Mouse (Mus musculus): ENCODE data around the gene Ltbp4.

The Ltbp4 gene

DNA sequence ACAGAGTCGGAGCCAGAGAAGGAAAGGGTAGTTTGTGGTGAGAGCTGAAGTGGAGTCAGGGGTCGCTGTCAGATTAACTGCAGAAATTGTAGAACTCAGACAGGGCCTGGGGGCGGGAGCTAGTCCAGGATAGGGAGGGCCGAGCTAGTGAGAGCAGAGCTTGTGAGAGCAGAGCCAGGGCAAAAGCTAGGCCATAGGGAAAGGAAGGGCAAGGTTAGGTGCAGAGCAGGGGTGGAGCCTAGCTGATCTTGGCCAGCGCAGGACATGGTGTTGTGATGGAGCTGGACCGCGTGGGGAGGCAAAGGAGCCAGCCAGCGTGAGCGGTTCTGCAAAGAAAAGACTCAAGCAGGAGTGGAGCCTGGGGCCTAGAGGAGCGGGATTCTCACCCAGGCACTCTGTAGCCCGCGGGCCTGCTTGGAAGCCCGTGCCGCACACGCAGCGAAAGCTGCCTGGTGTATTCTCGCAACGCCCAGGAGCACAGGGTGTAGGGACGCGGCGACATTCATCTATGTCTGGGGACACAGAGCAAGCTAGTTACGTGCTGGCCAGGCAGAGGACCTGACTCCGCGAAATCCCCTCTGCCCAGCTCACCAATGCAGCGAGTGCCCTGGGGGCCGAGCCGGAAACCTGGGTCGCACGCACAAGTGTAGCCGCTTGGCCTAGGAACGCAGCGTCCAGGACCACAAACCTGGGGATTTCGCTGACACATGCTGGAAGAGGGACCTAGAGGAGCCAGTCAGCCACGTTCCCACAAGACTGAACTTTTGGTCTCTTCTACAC, 11.2 kb downstream of the Ltbp4 start:
- no peaks in the 10 kb centered on the region for H3K36me3 ChIP-seq (ENCODE audit: control insufficient read depth, insufficient read depth, low read length, poor library complexity, severe bottlenecking)
- DNase-seq (ENCODE audit: low read depth, low spot score) = no peak
- no peaks in the 10 kb centered on the region for H3K27me3 ChIP-seq (ENCODE audit: control insufficient read depth, insufficient read depth, low read length, poor library complexity, severe bottlenecking)

DNA sequence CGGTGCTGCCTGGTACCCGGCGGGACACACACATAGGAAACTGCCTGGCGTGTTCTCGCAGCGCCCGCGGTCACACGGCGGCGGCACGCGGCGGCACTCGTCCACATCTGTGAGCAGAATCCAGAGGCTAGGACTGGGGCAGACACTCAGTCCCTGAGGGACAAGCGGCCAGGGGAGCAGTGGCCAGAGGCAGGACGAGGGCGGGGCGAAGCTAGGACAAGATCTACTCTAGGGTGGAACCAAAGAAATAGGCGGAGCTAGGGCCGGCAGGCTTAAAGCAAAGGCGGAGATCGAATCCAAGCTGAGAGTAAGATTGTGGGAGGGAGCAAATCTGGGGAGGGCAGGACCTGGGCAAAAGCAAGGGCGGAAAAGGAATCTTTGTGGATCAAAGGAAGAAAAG, 11.8 kb downstream of the Ltbp4 start:
- Histone ChIP-seq H3K36me3 (ENCODE audit: control insufficient read depth, insufficient read depth, low read length, poor library complexity, severe bottlenecking) (no peaks in the 10 kb centered on the region), H3K27me3 (ENCODE audit: control insufficient read depth, insufficient read depth, low read length, poor library complexity, severe bottlenecking) (no peaks in the 10 kb centered on the region; the same call in 1 of the 2 replicates)
- DNase-seq (ENCODE audit: low read depth, low spot score) = peak; percentile 13

DNA sequence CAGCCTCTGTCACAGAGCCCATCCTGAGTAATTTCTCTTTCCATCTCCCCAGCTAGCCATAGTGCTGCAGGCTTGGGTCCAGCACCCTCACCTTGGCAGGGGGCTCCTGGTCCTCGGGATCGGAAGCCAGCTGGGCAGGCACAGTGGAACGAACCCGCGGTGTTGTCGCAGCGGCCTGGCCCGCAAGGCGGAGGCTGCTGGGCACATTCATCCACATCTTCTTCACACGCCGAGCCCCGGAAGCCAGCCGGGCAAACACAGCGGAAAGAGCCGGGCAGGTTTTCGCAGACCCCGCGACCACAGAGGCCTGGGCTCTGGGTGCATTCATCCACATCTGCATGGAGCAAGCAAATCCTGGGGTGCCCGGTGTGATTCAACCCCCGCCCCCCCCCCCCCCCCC, 12.6 kb downstream of the Ltbp4 start:
- H3K27me3 ChIP-seq (ENCODE audit: control insufficient read depth, insufficient read depth, low read length, poor library complexity, severe bottlenecking) = no peaks in the 10 kb centered on the region; the same call in 1 of the 2 replicates
- DNase-seq (ENCODE audit: low read depth, low spot score) = no peak

DNA sequence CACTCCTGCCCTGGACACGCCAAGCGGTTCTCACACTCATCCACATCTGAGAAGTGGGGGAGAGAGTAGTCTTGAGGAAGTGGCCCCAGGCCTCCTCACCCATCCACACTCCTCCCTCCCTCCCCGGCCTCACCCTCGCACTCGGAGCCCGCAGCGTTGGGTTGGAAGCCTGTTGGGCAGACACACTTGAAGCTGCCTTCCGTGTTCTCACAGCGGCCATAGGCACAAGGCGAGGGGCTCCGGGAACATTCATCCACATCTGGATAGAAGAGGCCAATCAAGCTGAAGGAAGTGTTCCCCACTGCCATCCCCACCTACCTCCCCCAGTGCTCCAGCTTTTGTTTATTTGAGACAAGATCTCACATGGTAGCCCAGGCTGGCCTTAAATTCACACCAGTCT, 13.3 kb downstream of the Ltbp4 start:
- H3K36me3 ChIP-seq (ENCODE audit: control insufficient read depth, insufficient read depth, low read length, poor library complexity, severe bottlenecking) = no peaks in the 10 kb centered on the region
- no peak for DNase-seq (ENCODE audit: low read depth, low spot score)
- no peaks in the 10 kb centered on the region; the same call in 1 of the 2 replicates for H3K27me3 ChIP-seq (ENCODE audit: control insufficient read depth, insufficient read depth, low read length, poor library complexity, severe bottlenecking)

More for the DNA sequence above, 12.6 kb downstream of the Ltbp4 start:
- no peaks in the 10 kb centered on the region for H3K36me3 ChIP-seq (ENCODE audit: control insufficient read depth, insufficient read depth, low read length, poor library complexity, severe bottlenecking)

DNA sequence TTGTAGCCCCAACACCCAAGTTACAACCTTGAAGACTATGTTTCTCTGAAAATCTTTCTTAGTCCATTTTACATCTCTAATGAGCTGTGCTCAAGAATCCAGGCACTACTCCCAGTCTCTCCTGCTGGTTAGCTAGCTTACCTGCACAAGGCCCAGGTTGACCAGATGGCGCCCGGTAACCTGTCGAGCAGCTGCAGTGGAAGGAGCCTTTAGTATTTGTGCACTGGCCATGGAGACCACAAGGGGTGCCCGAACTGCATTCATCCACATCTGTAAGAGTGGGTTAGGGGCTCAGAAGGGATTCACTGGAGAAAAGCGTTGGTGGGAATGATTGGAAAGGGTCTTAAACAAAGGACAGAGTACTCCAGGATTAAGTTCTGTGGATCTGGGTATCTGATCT, 14.5 kb downstream of the Ltbp4 start:
- no peaks in the 10 kb centered on the region for H3K36me3 ChIP-seq (ENCODE audit: control insufficient read depth, insufficient read depth, low read length, poor library complexity, severe bottlenecking)
- H3K27me3 ChIP-seq (ENCODE audit: control insufficient read depth, insufficient read depth, low read length, poor library complexity, severe bottlenecking) = no peaks in the 10 kb centered on the region; the same call in 1 of the 2 replicates
- DNase-seq (ENCODE audit: low read depth, low spot score) = no peak

DNA sequence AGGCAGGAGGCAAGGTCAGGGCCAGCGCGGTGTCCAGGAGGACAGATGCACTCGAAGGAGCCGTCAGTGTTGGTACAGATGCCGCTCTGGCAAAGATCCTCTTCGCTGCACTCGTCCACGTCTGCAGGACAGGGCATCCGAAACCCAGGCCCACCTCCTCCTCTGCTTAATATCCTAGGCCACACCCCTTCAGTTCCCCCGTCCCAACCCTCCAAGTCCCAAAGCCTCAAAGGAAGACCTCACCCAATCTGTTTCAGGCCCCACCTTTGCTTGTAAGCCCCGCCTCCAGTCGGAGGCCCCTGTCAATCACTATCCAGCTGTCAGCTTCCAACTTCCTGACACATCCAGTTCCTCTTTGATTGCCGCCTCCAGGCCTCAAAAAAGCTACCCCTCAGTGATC, 15.2 kb downstream of the Ltbp4 start:
- no peaks in the 10 kb centered on the region for H3K36me3 ChIP-seq (ENCODE audit: control insufficient read depth, insufficient read depth, low read length, poor library complexity, severe bottlenecking)
- DNase-seq (ENCODE audit: low read depth, low spot score) = no peak
- no peaks in the 10 kb centered on the region; the same call in 1 of the 2 replicates for H3K27me3 ChIP-seq (ENCODE audit: control insufficient read depth, insufficient read depth, low read length, poor library complexity, severe bottlenecking)

DNA sequence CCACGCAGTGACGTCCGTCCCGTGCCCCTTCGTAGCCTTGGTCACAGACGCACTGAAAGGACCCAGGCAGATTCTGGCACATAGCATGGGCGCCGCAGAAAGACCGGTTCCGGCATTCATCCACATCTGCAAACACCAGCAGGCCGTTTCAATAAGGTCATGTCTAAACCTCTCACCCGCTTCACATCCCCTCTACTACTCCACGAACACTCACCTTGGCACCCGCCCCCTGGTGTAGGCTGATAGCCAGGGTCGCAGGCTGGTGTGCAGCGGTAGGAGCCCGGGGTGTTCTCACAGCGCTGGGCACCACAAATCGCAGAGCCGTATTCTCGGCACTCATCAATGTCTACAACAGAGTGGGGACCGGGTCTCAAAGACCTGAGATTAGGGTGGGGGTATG, 18.1 kb downstream of the Ltbp4 start:
- H3K36me3 ChIP-seq (ENCODE audit: control insufficient read depth, insufficient read depth, low read length, poor library complexity, severe bottlenecking) = no peaks in the 10 kb centered on the region
- DNase-seq (ENCODE audit: low read depth, low spot score) = no peak
- no peaks in the 10 kb centered on the region; the same call in 1 of the 2 replicates for H3K27me3 ChIP-seq (ENCODE audit: control insufficient read depth, insufficient read depth, low read length, poor library complexity, severe bottlenecking)

DNA sequence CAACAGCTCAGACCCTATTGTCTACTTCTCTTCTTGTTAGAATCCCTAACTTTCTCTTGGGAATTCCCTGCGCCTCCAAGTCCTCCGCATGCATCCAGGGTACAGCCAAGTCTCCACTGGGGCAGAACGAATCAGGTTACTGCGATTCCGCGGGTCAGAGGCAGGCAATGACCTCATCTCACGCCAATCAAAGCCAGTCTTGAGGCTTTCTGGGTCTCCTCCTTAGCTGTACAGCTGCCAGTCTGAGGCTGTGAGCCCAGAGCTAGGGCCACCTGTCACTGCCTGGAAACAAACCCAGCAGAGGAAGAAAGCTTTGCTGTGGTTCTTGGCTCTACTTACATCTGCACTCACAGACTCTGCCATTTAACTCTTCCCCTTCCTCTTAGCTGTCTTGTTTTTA, 21.5 kb downstream of the Ltbp4 start:
- DNase-seq (ENCODE audit: low read depth, low spot score) = no peak
- Histone ChIP-seq H3K27me3 (ENCODE audit: control insufficient read depth, insufficient read depth, low read length, poor library complexity, severe bottlenecking) (no peaks in the 10 kb centered on the region; the same call in 1 of the 2 replicates), H3K36me3 (ENCODE audit: control insufficient read depth, insufficient read depth, low read length, poor library complexity, severe bottlenecking) (no peaks in the 10 kb centered on the region)

DNA sequence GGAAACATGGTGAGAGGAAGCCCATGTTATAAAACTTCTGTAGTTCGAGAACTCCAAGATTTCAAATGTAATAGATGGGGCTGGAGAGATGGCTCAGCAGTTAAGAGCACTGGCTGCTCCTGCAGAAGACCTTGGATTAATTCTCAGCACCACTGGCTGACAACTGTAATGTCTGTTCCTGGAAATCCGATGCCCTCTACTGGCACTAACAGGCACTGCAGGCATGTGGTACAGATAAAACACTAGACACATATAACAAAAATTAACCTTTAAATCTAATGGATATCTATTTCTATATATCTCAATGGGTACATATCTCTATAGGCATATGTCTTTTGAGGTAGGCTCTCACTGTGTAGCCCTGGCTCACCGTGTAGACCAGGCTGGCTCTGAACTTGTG, 23.1 kb downstream of the Ltbp4 start:
- DNase-seq (ENCODE audit: low read depth, low spot score) = peak; percentile 10
- no peaks in the 10 kb centered on the region for H3K27me3 ChIP-seq (ENCODE audit: control insufficient read depth, insufficient read depth, low read length, poor library complexity, severe bottlenecking)
- no peaks in the 10 kb centered on the region for H3K36me3 ChIP-seq (ENCODE audit: control insufficient read depth, insufficient read depth, low read length, poor library complexity, severe bottlenecking)

DNA sequence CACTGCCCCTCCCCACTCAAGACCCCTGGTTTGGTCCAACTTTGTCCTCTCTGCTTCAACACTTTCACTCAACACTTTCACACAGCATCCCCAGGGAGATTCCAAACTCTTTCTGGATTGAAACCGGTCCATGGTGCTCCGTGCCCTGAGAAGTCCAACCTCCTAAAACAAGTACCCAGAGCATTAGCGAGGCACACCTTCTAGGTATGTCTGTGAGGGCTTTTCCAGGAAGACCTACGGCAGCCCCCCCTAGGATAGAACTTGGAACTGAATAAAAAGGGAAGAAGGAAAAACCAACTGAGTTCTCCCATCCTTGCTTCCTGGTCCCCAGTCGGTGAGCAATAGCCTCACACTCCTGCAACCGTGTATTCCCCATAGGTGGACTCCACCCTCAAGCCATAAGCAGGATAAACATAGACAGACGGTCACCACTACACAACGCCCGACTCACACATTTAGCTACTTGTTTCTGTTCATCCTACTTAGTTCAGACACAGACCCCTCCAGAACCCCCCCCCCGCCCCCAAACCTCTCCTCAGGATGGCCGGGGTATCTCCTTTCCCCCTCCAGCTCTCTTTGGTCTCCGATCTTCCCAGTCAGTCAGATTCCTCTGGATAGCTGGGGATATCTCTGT, 25.7 kb downstream of the Ltbp4 start:
- Histone ChIP-seq H3K27me3 (ENCODE audit: control insufficient read depth, insufficient read depth, low read length, poor library complexity, severe bottlenecking) (no peaks in the 10 kb centered on the region), H3K36me3 (ENCODE audit: control insufficient read depth, insufficient read depth, low read length, poor library complexity, severe bottlenecking) (no peaks in the 10 kb centered on the region)
- no peak for DNase-seq (ENCODE audit: low read depth, low spot score)

DNA sequence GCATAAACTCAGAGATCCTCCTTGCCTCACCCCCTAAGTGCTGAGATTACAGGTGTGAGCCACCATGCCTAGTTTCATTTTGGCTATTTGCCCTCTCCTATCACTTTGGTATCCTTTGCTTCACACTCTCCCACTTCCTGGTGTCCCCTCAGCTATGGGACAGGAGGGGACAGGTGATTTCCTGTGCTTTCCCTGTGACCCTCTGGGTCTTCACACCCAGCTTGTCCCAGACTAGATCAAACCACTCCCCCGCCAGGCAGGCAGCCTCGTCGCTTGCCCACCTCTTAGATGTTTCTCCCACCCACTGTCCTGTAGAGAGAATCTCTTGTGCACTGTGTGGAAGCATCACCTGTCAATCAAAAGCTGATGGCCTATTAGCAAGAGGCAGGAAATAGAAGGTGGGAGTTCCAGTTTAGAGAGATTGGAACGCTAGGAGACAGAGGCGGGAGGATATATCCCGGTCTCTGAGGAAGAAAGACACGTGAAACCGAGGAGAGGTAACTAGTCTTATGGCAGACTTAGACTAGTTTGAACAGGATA, 26.4 kb downstream of the Ltbp4 start:
- H3K27me3 ChIP-seq (ENCODE audit: control insufficient read depth, insufficient read depth, low read length, poor library complexity, severe bottlenecking) = no peaks in the 10 kb centered on the region
- no peaks in the 10 kb centered on the region for H3K36me3 ChIP-seq (ENCODE audit: control insufficient read depth, insufficient read depth, low read length, poor library complexity, severe bottlenecking)
- DNase-seq (ENCODE audit: low read depth, low spot score) = no peak

DNA sequence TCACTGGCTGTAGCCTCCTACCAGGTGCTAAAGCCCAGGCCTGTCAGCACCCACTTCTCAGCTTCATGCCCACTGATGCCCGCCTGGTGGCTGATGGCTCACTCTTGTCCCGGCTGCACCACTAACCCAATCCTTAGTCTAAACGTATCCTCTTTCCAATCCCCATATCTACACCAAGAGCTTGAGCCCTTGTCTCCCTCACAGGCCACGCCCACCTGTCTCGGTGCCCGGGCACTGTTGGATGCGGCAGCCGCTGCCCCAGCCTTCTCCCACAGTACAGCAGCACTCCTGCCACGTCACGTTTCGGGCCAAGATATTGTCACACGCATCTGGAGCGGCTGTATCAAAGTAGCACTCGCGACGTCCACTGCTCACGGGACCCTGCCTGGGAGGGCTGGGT, 27.2 kb downstream of the Ltbp4 start:
- no peak for DNase-seq (ENCODE audit: low read depth, low spot score)
- H3K36me3 ChIP-seq (ENCODE audit: control insufficient read depth, insufficient read depth, low read length, poor library complexity, severe bottlenecking) = no peaks in the 10 kb centered on the region
- H3K27me3 ChIP-seq (ENCODE audit: control insufficient read depth, insufficient read depth, low read length, poor library complexity, severe bottlenecking) = no peaks in the 10 kb centered on the region

DNA sequence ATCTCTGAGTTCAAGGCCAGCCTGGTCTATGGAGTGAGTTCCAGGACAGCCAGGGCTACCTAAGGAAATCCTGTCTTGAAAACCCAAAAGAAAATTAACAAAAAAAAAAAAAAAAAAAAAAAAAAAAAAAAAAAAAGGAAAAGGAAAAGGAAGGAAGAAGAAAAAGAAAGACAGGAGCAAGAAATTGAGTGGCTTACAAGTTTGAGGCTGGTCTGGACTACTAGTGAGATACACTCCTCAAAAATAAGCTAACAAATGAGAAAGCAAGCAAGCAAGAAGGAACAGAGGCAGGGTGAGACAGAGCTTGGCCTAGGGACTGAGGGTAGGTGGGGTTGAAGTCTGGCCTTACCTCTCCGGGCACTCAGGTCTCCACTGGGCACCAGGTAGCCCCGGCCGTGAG, 27.7 kb downstream of the Ltbp4 start:
- no peak for DNase-seq (ENCODE audit: low read depth, low spot score)
- no peaks in the 10 kb centered on the region for H3K36me3 ChIP-seq (ENCODE audit: control insufficient read depth, insufficient read depth, low read length, poor library complexity, severe bottlenecking)
- no peaks in the 10 kb centered on the region for H3K27me3 ChIP-seq (ENCODE audit: control insufficient read depth, insufficient read depth, low read length, poor library complexity, severe bottlenecking)

DNA sequence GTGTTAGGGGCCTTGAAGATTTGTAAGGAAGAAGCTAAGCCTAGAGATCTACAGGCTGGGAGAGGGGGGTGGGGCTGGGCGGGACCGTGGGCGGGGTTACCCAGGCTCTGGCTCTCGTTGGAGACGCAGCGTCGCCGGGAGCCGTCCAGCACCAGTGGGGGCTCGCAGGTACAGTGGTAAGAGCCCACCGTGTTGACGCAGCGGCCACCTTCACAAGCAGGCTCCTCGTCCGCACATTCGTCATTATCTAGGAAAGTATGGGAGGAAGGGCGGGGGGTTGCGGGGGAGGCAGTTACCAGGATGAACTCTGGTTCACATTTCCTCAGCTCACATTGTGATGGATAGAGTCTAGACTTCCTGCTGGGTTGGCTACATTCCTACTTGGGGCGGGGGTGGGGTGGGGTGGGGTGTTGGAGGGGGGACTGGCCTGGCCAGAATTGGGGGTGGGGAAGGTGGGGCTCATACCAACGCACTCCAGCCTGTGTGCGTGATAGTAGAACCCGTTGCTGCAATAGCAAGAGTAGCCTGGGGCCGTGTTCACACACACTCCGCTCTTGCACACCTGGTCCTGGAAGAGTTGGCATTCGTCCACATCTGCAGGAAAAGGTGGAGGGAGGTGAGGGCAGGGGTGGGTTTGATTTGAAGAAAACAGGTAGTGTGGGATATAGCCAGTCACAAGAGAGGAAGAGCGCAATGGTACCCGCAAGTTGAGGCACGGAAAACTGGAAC, 28.5 kb downstream of the Ltbp4 start:
- DNase-seq (ENCODE audit: low read depth, low spot score) = no peak
- Histone ChIP-seq H3K27me3 (ENCODE audit: control insufficient read depth, insufficient read depth, low read length, poor library complexity, severe bottlenecking) (no peaks in the 10 kb centered on the region), H3K36me3 (ENCODE audit: control insufficient read depth, insufficient read depth, low read length, poor library complexity, severe bottlenecking) (no peaks in the 10 kb centered on the region)

DNA sequence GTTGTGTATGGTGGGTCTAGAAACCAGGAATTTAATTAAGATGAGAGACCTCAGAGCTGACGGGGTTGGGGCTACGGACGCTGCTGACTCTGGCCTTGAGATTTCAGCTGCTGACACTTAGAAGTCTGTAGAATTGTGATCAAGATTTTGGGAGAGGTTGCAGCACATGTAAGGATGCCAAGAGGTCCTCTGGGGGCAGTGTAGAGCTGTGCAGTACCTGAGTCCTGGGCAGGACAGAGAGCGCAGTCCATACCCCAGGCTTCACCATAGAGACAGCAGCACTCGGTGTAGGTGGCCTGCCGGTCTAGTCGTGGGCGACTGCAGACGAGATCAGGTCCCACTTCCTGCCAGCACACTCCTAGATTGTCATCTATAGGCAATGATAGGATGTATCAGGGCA, 29.9 kb downstream of the Ltbp4 start:
- no peaks in the 10 kb centered on the region for H3K36me3 ChIP-seq (ENCODE audit: control insufficient read depth, insufficient read depth, low read length, poor library complexity, severe bottlenecking)
- no peaks in the 10 kb centered on the region for H3K27me3 ChIP-seq (ENCODE audit: control insufficient read depth, insufficient read depth, low read length, poor library complexity, severe bottlenecking)
- DNase-seq (ENCODE audit: low read depth, low spot score) = no peak

Measured in splenic B cell, adult 2 months (primary cell).